Mouse (Mus musculus): ENCODE results near the gene Rarb.

DNA sequence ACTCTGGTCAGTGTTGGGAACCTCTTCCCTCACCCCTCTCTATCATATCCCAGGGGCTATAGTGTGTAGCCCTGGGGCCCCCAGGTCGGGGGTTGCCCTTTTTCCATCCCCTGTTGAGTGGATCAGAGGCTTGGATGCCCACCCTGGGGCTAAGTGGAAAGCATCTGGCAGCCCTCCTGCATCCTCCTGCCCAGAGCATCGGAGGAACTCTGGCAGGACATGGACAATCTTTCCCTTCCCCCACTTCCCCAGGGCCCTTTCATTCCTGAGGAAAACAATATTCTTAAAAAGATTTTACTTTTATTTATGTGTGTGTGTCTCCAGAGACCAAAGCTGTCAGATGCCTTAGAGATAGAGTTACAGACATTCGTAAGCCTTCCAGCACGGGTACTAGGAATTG is 281.5 kb downstream of the Rarb start:
- no peak for TF ChIP-seq GATA1 (IDR thresholded peaks at IDR 0.05; ENCODE audit: borderline replicate concordance, low read length)
- TF ChIP-seq FLI1 (IDR thresholded peaks at IDR 0.05; ENCODE audit: low read length), result no peak
